Mouse (Mus musculus): Measurements from ENCODE around the gene Gm43720. TPM values are rescaled to one million over a fixed set of nuclear protein-coding genes. Genes with fewer than 3 reads are reported as not detected.
"Not testable (repeated sequence)": the region's sequence is repeated elsewhere in the genome, so short reads cannot be mapped to it uniquely, and the experiment has no call there.

Gene Gm43720
- polyA plus RNA-seq, 1 experiment from 2014 or later: 0.16 TPM

DNA sequence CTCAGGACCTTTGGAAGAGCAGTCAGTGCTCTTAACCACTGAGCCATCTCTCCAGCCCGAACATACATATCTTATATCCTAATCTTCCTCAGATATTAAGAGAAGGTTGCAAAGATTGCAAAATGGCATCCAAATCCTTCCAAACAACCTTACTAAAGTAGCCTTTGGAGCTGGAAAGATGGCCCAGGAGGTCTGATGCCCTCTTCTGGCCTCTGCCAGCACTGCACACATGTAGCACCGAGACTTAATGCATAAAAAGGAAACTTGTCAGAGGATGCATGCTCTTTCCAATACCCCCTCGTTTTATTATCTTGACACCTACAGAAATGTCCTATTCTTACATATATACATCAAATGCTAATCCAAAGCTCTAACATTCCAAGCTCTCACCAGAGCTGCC lies 51.7 kb downstream of the Gm43720 start:
- no peak for DNase-seq (ENCODE audit: low spot score)
- WGBS: 50% methylated on average over 3 of the region's 3 CpGs

DNA sequence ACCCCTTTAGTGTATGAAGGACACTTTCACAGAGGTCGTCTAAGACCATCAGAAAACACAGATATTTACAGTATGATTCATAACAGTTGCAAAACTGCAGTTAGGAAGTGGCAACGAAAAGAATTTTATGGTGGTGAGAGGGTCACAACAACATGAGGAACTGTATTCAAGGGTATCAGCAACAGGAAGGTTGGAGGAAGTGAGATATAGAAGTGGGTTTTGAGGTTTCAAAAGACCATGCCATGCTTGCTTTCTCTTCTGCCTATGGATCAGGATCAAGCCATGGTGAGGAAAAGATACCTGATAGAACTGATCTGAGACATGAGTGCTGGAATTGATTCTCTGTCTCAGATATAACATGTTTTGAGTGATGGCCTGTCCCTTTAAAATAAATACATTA lies 52.4 kb downstream of the Gm43720 start:
- no peaks in the 10 kb centered on the region for H3K27me3 ChIP-seq (ENCODE audit: insufficient read depth, poor library complexity, severe bottlenecking)
- H3K4me3 ChIP-seq: no peak overlapping the region
- no peak for DNase-seq (ENCODE audit: low spot score)
- no peaks in the 10 kb centered on the region for H3K4me1 ChIP-seq
- H3K36me3 ChIP-seq: no peaks in the 10 kb centered on the region
- no peaks in the 10 kb centered on the region for H3K9me3 ChIP-seq
- 49% methylated on average over 2 of the region's 2 CpGs for WGBS
- H3K27ac ChIP-seq: no peak overlapping the region

More for the DNA sequence above, 51.7 kb downstream of the Gm43720 start:
- no peak overlapping the region for H3K4me3 ChIP-seq
- no peaks in the 10 kb centered on the region for H3K36me3 ChIP-seq
- no peaks in the 10 kb centered on the region for H3K27me3 ChIP-seq (ENCODE audit: insufficient read depth, poor library complexity, severe bottlenecking)
- H3K27ac ChIP-seq: no peak overlapping the region
- H3K4me1 ChIP-seq: no peaks in the 10 kb centered on the region
- no peaks in the 10 kb centered on the region for H3K9me3 ChIP-seq

- Histone ChIP-seq H3K9me3 (no peaks in the 10 kb centered on the region), H3K36me3 (no peaks in the 10 kb centered on the region), H3K4me3 (no peak overlapping the region), H3K4me1 (no peaks in the 10 kb centered on the region), H3K27ac (no peak overlapping the region), H3K27me3 (ENCODE audit: insufficient read depth, poor library complexity, severe bottlenecking) (no peaks in the 10 kb centered on the region)
- 74% methylated on average over 4 of the region's 4 CpGs for WGBS
- no peak for DNase-seq (ENCODE audit: low spot score)
Observed at GRCm38 (mm10) chr5:138226491-138226890, 53.3 kb downstream of the Gm43720 start.

DNA sequence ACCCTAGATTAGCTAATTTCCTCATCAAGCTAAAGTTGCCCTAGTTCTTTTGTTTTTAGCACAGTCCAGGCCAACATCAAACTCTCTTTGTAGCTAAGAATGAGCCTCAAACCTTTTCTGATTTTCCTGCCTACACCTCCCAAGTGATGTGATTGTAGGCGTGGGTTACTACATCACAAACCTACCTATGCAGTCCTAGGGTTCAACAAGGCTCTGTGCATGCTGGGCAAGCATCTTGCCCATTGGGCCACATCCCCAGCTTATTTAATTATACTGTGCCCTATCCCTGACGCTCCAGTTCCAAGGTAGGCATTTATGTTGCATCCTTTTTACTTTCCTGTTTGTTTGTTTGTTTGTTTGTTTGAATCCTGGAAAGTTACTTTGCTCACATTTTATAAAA lies 54.1 kb downstream of the Gm43720 start, which contains the start of gene Nxpe5:
Nxpe5 (plus strand) TSS at position 199 of the 400 bp plus-strand sequence.
- DNase-seq (ENCODE audit: low spot score): no peak
- no peak within 1 kb of the TSS for H3K27ac ChIP-seq
- WGBS: 51% methylated on average over 2 of the region's 2 CpGs
- H3K27me3 ChIP-seq (ENCODE audit: insufficient read depth, poor library complexity, severe bottlenecking): no peaks in the 10 kb centered on the region
- H3K4me1 ChIP-seq: no peaks in the 10 kb centered on the region
- no peaks in the 10 kb centered on the region for H3K36me3 ChIP-seq
- no peaks in the 10 kb centered on the region for H3K9me3 ChIP-seq
- H3K4me3 ChIP-seq: no peak within 1 kb of the TSS

DNA sequence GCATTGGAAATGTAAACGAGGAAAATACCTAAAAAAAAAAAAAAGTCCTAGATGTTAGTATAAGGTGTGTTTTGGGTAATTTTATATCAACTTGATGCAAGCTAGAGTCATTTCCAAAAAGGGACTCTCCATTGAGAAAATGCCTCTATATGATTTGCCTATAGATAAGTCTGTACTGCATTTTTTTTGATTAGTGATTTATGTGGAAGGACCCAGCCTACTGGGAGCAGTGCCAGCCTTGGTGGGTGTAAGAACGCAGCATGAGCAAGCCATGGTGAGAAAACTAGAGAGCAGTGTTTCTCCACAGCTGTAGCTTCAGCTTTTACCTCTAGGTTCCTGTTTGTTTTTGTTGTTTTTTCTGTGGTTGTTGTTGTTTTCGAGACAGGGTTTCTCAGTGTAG lies 56.5 kb downstream of the Gm43720 start:
- H3K36me3 ChIP-seq: no peaks in the 10 kb centered on the region
- no peak overlapping the region for H3K27ac ChIP-seq
- no peaks in the 10 kb centered on the region for H3K27me3 ChIP-seq (ENCODE audit: insufficient read depth, poor library complexity, severe bottlenecking)
- DNase-seq (ENCODE audit: low spot score): no peak
- 56% methylated on average over 3 of the region's 3 CpGs for WGBS
- H3K4me1 ChIP-seq: no peaks in the 10 kb centered on the region
- no peaks in the 10 kb centered on the region for H3K9me3 ChIP-seq
- H3K4me3 ChIP-seq: no peak overlapping the region

- Histone ChIP-seq H3K4me1 (no peaks in the 10 kb centered on the region), H3K27me3 (ENCODE audit: insufficient read depth, poor library complexity, severe bottlenecking) (no peaks in the 10 kb centered on the region), H3K27ac (no peak overlapping the region), H3K4me3 (no peak overlapping the region), H3K9me3 (no peaks in the 10 kb centered on the region), H3K36me3 (no peaks in the 10 kb centered on the region)
- peak; percentile 80 for DNase-seq (ENCODE audit: low spot score)
- 23% methylated on average over 4 of the region's 4 CpGs for whole genome bisulfite sequencing
Observed at GRCm38 (mm10) chr5:138222111-138222510, 57.6 kb downstream of the Gm43720 start.

GRCm38 (mm10) chr5:138219864-138220263 lies 59.9 kb downstream of the Gm43720 start:
- DNase-seq (ENCODE audit: low spot score): no peak
- Histone ChIP-seq H3K4me3 (no peak overlapping the region), H3K27ac (no peak overlapping the region), H3K27me3 (ENCODE audit: insufficient read depth, poor library complexity, severe bottlenecking) (no peaks in the 10 kb centered on the region), H3K4me1 (no peaks in the 10 kb centered on the region), H3K36me3 (no peaks in the 10 kb centered on the region), H3K9me3 (peaks cover 11% of the 10 kb centered on the region)
- WGBS: 65% methylated on average over 2 of the region's 2 CpGs

DNA sequence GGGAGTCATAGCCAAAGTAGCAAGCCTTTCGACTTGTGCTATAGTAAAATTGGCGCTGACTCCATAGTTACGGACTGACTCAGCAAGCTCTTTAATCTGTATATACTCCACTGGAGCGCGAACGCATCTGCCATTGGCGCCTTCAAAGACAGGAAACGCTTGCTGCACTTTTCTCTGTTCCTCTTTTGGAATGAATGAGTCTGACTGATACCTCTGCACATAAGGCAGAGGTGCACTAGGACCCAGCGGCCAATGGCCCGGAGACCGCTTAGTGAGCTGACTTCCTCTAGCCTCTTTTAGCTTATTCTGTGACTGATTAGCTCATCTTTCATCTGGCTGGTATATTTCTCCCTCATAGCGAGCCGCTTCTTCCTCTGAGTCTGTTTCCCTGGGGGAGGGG lies 63.1 kb downstream of the Gm43720 start:
- not testable (repeated sequence) for H3K4me3 ChIP-seq; H3K27me3 ChIP-seq (ENCODE audit: insufficient read depth, poor library complexity, severe bottlenecking); DNase-seq (ENCODE audit: low spot score); H3K36me3 ChIP-seq; H3K27ac ChIP-seq; H3K4me1 ChIP-seq
- WGBS: 91% methylated on average over 13 of the region's 13 CpGs
- H3K9me3 ChIP-seq: peaks cover 11% of the 10 kb centered on the region

Other genes starting within 250 kb of the Gm43720 start
- not detected in 2 replicates for gene Smok3c, start 226.8 kb downstream of the Gm43720 start, polyA plus RNA-seq (2016; fragmentation: Nextera tagmentation; extraction: Ambion mirVana)
- 15.6 and 15.8 TPM in 2 replicates for gene Zkscan1, start 194.9 kb downstream of the Gm43720 start, polyA plus RNA-seq (2016; fragmentation: Nextera tagmentation; extraction: Ambion mirVana)
- gene Zscan21, start 163.1 kb downstream of the Gm43720 start, polyA plus RNA-seq (2016; fragmentation: Nextera tagmentation; extraction: Ambion mirVana): 50.0 and 65.1 TPM in 2 replicates
- gene Zfp113, start 124.2 kb downstream of the Gm43720 start, polyA plus RNA-seq (2016; fragmentation: Nextera tagmentation; extraction: Ambion mirVana): 10.3 and 18.8 TPM in 2 replicates
- gene Cops6, start 118.9 kb downstream of the Gm43720 start, polyA plus RNA-seq (2016; fragmentation: Nextera tagmentation; extraction: Ambion mirVana): 366 and 394 TPM in 2 replicates
- gene Ap4m1, start 108.0 kb downstream of the Gm43720 start, polyA plus RNA-seq (2016; fragmentation: Nextera tagmentation; extraction: Ambion mirVana): 13.4 and 15.0 TPM in 2 replicates
- gene Mcm7, start 107.5 kb downstream of the Gm43720 start, polyA plus RNA-seq (2016; fragmentation: Nextera tagmentation; extraction: Ambion mirVana): 189 and 225 TPM in 2 replicates
- gene Taf6, start 92.5 kb downstream of the Gm43720 start, polyA plus RNA-seq (2016; fragmentation: Nextera tagmentation; extraction: Ambion mirVana): 89.3 and 113 TPM in 2 replicates
- 31.6 and 46.9 TPM in 2 replicates for gene Cnpy4, start 92.5 kb downstream of the Gm43720 start, polyA plus RNA-seq (2016; fragmentation: Nextera tagmentation; extraction: Ambion mirVana)
- gene Mblac1, start 85.6 kb downstream of the Gm43720 start, polyA plus RNA-seq (2016; fragmentation: Nextera tagmentation; extraction: Ambion mirVana): 5.6 and 6.6 TPM in 2 replicates
- gene Nxpe5, start 54.1 kb downstream of the Gm43720 start, polyA plus RNA-seq (2016; fragmentation: Nextera tagmentation; extraction: Ambion mirVana): not detected in 2 replicates
- gene Lamtor4, start 24.5 kb downstream of the Gm43720 start, polyA plus RNA-seq (2016; fragmentation: Nextera tagmentation; extraction: Ambion mirVana): 69.9 and 77.7 TPM in 2 replicates
- gene BC037034, start 15.9 kb downstream of the Gm43720 start, polyA plus RNA-seq (2016; fragmentation: Nextera tagmentation; extraction: Ambion mirVana): 4.8 and 8.7 TPM in 2 replicates
- gene Gal3st4, start 7.1 kb downstream of the Gm43720 start, polyA plus RNA-seq (2016; fragmentation: Nextera tagmentation; extraction: Ambion mirVana): 1.4 and 1.6 TPM in 2 replicates
- gene Gpc2, start within 50 bp of the Gm43720 start, polyA plus RNA-seq (2016; fragmentation: Nextera tagmentation; extraction: Ambion mirVana): 11.1 and 18.0 TPM in 2 replicates
- 4.1 and 4.2 TPM in 2 replicates for gene Stag3, start 282 bp upstream of the Gm43720 start, polyA plus RNA-seq (2016; fragmentation: Nextera tagmentation; extraction: Ambion mirVana)
- gene Pvrig, start 62.0 kb upstream of the Gm43720 start, polyA plus RNA-seq (2016; fragmentation: Nextera tagmentation; extraction: Ambion mirVana): not detected in 2 replicates
- 22.1 and 25.9 TPM in 2 replicates for gene Zfp157, start 161.5 kb upstream of the Gm43720 start, polyA plus RNA-seq (2016; fragmentation: Nextera tagmentation; extraction: Ambion mirVana)